Mouse (Mus musculus) heart, postnatal 0 days (tissue): ENCODE data around the gene Nrcam.

ENCODE experiments used
- CTCF ChIP-seq: IDR thresholded peaks from 2 replicates; pipeline ENCODE4 v1.5.1; 2016; ENCODE audit warnings: antibody characterized with exemption, control low read depth, low read depth
- EP300 ChIP-seq: IDR thresholded peaks from 2 replicates; pipeline ENCODE4 v1.6.1; 2016; ENCODE audit warnings: antibody characterized with exemption, low read depth

DNA sequence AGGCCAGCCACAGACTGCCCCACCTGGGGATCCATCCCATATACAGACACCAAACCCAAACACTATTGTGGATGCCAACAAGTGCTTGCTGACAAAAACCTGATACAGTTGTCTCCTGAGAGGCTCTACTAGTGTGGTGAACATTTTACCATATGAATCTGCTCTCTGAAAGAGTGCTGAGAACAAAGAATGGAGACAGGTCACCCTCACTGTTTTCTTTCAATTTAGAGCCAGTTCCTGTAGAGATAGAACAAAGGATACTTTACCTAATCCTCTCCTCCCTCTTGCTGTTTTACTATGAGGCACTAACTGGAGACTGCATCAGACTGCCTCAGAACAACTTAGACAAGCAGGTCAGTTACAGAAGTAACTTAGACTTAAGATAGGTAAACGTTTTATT lies 311.9 kb downstream of the Nrcam start:
- TF ChIP-seq EP300, result no peak
- no peak for TF ChIP-seq CTCF
